Mouse (Mus musculus): ENCODE data around the gene Ccdc177.

GRCm38 (mm10) chr12:80803924-80804323 lies 43.4 kb upstream of the Ccdc177 start:
- no peak for TF ChIP-seq CTCF (IDR thresholded peaks at IDR 0.05; ENCODE audit: low read depth)
- TF ChIP-seq EP300 (IDR thresholded peaks at IDR 0.05; ENCODE audit: low read depth), result no peak
